Mouse (Mus musculus) erythroblast, adult 5-6 weeks (primary cell): ENCODE measurements at regions not wholly inside any gene's neighbourhood (a gene's known extent, or its start where the extent isn't known, plus 50 kb on each side); places are given as distances from the start of the nearest gene placed in this dataset.

Experiments
- ATAC-seq: replicated peaks from 2 replicates; pipeline ENCODE4 v1.8.0; 2016; ENCODE audit warnings: moderate number of reproducible peaks, mild to moderate bottlenecking, moderate TSS enrichment, inconsistent platforms; ENCODE audit not compliant: poor library complexity, low FRiP score, severe bottlenecking

- ATAC-seq: no peak
Observed at GRCm38 (mm10) chr9:115720841-115721240, 188.4 kb upstream of the Gadl1 start.

DNA sequence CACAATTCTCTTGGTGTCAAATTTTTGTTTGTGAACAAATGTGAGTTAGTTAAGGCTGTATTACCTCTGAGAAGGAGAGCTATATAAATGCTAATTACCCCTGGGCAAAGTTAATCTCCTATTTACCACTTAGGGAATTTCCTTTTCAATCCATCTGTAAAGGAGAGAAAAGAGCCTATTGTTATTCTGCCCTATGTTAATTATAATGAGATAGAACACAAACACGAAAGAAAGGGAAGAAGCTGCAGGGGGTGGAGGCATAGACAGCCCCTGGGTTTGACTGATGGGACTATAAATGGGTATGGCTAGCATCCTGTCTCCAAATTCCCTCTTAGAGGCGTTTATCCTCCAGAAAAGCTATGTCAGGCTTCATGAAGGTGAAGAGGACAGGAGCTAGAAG lies 185.2 kb upstream of the Gadl1 start:
- no peak for ATAC-seq

- no peak for ATAC-seq
Observed at GRCm38 (mm10) chr9:115727361-115727760, 181.9 kb upstream of the Gadl1 start.

- ATAC-seq: no peak
Observed at GRCm38 (mm10) chr9:115731557-115731956, 177.7 kb upstream of the Gadl1 start.

DNA sequence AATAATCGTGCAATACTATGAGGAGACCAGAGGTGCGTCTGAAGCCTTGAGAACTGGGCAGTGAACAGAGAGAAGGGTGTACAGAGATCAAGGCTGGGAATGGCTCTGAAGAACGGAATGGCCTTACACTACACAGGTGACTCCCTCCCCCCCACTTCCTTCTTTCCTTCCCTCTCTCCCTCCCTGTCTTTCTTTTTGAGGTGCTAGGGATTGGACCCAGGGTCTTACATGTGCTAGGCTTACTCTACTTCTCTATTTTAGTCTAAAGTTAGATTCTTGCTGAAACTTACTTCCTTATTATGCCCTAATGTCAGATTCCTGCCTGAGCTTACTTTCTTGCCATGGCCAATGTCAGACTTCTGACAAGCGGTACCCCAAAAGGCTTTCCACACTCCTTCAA lies 176.2 kb upstream of the Gadl1 start:
- ATAC-seq: no peak

DNA sequence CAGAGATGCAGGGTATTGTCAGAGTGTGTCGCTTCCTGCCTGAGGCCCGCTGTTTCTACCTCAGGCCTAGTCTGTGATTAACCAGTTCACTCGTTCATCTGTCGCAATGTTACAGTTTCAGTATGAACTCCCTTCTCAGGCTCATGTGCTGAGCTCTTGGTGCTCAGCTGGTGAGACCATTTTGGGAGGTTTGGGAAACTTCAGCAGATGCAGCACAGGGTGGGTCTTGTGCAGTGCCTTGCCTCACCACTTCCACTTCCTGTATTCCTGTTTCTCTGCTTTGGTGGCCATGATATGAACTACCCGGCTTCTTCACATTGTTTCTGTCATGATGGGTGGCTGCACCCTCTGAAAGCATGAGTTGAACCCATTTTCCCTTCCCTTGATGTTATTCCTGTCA lies 169.3 kb upstream of the Gadl1 start:
- ATAC-seq: no peak

- ATAC-seq: no peak
Observed at GRCm38 (mm10) chr9:115746436-115746835, 162.8 kb upstream of the Gadl1 start.

- no peak for ATAC-seq
Observed at GRCm38 (mm10) chr9:115760496-115760895, 148.8 kb upstream of the Gadl1 start.

DNA sequence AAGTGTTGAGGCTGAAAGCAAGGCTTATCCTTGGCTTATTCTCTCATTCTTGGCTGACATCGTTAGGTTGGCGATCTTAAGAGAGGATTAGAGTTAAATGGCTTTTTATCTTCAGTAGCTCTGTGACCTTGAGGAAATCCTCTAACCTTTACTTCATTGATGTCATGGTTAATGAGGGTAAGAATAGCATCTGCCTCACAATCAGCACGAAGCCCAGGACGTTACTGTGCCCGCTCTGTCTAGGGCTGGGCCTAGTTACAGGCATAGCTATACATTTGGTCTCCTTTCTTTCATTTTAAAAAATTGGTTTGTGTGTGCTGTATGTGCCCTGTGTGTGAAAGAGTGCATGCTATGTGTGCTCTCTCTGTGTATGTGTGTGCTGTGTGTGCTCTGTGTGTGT lies 145.1 kb upstream of the Gadl1 start:
- ATAC-seq: no peak

DNA sequence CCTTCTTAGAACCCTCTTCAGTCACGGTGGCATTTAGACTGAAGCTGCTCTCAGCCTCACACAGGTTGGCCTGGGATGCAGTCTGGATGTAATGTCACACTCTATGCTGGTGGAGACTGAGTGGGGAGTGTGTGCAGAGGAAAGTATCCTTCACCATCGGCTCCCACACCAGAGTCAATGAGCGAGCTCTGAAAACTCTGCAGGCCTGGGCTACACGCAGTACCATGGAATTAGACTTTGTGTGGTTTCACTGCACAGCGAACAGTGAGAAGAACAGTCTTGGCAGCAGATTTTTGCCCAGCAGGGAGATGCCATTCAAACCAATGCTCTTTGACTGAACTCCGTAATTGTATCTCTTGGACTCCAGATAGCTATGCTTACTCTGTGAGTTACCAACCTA lies 142.8 kb upstream of the Gadl1 start:
- ATAC-seq: no peak

- no peak for ATAC-seq
Observed at GRCm38 (mm10) chr9:115775112-115775511, 134.1 kb upstream of the Gadl1 start.

GRCm38 (mm10) chr9:115775858-115776257 lies 133.4 kb upstream of the Gadl1 start:
- ATAC-seq: no peak

DNA sequence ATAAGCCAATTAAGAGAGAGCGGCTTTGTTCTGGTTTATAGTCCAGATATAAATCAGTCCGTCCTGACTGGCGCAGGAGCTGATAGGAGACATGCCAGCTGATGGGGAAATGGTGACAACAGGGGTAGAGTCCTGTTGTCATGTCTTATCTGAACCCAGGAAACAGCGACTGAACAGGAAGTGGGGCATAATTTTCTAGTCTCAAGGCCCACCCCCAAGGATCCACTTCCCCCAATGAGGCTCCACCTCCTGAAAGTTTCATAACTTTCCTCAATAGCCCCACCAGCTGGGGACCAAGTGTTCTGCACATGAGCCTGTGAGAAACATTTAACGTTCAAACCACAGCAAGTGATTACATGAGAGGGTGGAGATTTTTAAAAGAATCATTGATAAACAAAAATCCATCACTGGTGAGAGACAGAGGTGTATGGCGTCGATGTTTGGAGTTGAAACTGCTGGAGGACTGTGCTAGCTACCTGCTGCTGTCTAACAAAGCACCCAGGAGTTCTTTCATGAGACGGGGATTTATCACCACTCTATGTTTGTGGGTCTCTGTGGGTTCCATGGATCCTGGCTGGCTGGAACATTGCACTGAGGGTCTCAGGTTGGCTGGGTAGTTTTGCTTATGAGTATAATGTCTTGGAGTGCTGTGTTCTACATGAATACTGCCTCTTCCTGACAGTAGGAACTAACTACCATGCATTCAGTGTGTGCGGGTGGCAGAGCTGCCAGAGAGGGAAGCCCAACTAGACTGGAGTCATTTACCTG lies 132.0 kb upstream of the Gadl1 start:
- no peak for ATAC-seq

DNA sequence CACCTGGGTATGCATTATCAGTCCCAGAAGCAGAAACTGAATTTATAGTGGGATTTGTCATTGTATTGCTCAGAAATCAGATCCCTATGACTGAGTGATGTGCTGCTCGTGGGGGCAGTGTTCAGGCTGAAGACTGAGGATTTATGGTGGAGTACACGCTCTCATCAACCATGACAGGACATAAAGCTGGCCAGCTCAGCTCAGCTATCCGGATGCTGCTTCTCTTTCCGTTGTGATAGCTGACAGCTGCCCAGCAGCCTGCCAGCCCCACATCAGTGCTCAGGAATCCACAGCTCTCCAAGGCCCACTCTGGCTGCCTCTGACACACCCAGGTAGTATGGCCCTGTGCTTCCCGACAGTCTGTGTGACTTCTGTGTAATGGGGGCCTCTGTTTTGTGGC lies 130.4 kb upstream of the Gadl1 start:
- ATAC-seq: no peak

GRCm38 (mm10) chr9:115799330-115799729 lies 109.9 kb upstream of the Gadl1 start:
- no peak for ATAC-seq

- no peak for ATAC-seq
Observed at GRCm38 (mm10) chr9:115800624-115801023, 108.6 kb upstream of the Gadl1 start.

- ATAC-seq: no peak
Observed at GRCm38 (mm10) chr9:115803071-115803470, 106.2 kb upstream of the Gadl1 start.

DNA sequence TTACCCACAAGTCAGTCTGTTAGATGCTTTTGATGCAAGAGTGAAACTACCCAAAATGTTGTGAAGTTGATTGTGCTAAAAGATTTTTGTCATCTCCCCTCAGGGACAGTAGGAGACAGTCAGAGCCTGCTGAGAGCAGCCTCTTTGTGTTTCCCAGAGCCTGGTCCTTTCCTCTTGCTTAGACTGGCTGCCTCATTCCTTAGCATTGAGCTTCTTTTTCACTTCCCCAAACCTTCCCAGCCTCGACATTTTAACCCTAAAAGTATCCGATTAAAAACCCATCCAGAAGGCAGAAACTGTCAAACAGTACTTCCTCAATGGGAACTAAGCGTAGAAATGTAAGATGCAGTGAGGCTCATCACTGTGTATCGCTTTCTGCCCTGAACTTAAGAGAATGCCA lies 104.0 kb upstream of the Gadl1 start:
- ATAC-seq: no peak

- no peak for ATAC-seq
Observed at GRCm38 (mm10) chr9:115806018-115806702, 103.1 kb upstream of the Gadl1 start.

DNA sequence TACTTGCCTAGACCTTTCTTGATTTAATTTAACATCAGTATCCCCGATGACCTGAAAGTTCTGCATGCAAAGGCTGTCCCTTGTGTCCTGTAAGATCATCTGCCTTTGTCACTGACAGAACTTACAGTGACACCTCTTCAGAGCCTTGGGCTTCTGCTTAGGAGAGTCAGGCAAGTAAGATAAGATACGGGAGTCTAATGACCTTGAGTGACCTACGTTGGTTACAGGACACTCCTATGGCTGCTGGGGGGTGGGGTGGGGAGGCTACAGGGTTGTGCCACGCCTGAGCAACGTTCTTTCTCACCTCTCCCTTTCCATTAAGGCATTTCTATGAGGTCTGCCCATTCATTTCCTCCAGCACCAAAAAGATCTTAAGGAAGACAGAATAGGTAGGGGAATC lies 69.1 kb upstream of the Gadl1 start:
- ATAC-seq: no peak

DNA sequence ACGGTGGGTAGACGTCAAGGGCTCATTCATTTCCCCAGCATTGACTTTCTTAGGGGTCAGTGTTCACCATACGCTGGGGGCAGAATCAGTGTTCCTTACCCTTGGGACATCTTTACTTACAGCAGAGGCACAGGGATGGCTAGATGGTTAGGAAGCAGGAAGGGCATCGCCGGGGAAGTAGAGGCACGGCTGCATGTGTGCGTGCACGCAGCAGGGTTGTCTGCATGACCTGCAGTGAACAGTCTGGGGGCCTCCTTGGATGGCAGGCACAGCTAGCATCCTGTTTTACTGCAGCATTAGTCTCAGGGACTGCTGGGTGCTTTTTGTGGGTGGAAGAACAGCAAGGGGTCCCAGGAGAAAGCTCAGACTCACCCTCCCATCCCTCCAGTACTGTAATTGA lies 68.5 kb upstream of the Gadl1 start:
- ATAC-seq: no peak

- no peak for ATAC-seq
Observed at GRCm38 (mm10) chr9:115841684-115842083, 67.6 kb upstream of the Gadl1 start.
